Mouse (Mus musculus) 3T3-L1 (cell line): ENCODE results near the gene Fbxo36.

ENCODE experiments used
- DNase-seq: peaks from one replicate; pipeline ENCODE4 v3.0.0-alpha.2; 2015; ENCODE audit warnings: low read depth, low spot score

The Fbxo36 gene

GRCm38 (mm10) chr1:84859597-84859996 lies 20.0 kb downstream of the Fbxo36 start:
- no peak for DNase-seq

GRCm38 (mm10) chr1:84860360-84861254 lies 21.0 kb downstream of the Fbxo36 start:
- no peak for DNase-seq

DNA sequence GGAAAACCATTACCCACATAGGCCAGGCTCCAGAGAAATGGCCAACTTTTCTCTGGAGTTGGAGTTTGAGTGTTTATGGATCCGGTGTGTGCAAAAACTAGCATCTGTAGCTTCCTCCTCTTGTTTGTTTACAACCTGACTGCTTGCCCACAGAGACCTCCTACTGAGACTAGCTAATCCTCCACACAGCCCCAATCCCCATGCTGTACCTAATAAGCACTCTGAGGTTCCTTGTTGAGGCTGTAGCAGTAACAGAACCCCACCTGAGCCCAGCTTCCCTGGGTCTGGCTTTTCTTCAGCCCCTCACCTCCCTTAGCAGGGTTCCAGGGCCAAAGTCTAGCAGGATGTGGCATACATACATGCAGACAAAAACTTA lies 21.6 kb downstream of the Fbxo36 start:
- no peak for DNase-seq

DNA sequence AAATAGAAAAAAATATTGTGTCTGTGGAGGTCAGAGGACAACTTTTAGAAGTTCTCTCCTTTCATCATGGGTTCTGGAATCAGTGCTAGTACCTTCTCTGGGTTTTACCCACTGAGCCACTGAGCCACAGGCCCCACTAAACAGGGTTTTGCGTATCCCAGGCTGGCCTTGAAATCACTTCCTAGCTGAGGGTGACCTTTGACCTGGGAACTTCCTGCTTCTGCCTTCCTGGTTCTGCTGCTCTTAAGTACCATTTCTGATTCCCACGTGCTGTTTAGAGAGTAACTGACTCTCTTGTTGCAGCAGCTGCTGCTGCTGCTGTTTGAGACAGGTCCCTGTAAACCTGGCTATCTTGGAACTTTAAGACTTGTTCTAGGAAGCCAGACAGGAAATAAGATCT lies 25.0 kb downstream of the Fbxo36 start:
- no peak for DNase-seq

- DNase-seq: no peak
These were observed 26.6 kb downstream of the Fbxo36 start for GRCm38 (mm10) chr1:84866231-84866630.

GRCm38 (mm10) chr1:84866706-84867230 lies 27.1 kb downstream of the Fbxo36 start:
- DNase-seq: no peak

- DNase-seq: no peak
These were observed 28.7 kb downstream of the Fbxo36 start for GRCm38 (mm10) chr1:84868311-84868710.

DNA sequence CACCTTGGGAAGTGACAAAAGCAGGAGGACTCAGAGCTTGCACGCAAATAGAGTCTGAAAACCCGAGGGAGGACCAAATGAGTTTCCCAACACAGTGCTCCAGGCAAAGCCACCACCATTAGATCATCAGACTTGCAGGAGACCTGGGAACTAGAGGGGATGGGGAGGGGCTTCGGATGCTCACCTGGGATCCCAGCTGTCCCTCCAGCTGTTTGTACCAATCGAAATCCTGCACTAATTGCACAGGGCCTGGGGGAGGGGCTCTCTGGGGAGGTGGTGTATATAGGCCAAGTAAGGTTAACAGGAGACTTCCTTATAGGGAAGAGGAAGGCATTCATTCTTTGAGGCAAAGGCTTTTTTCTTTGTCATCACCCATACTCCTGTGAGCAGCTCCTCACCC lies 29.2 kb downstream of the Fbxo36 start:
- no peak for DNase-seq

DNA sequence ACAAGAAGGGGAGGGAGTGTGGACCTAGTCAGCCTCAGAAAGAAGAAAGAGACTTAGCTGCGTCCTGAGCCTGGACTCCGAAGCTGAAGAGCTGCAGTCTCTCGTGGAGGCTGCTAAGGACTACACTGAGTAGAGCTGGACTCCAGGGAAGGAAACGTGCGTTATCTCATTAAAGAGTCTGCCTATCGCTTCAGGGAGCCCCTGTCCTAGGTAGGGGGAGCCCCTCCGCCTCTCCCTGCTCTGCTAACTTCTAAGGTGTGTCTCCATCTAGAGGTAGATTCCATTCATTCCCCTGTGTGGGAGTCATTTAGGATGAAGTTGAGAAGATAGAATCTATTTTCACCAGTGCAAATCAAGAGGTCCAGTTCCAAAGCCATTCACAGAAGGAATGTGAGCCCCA lies 29.9 kb downstream of the Fbxo36 start:
- no peak for DNase-seq

DNA sequence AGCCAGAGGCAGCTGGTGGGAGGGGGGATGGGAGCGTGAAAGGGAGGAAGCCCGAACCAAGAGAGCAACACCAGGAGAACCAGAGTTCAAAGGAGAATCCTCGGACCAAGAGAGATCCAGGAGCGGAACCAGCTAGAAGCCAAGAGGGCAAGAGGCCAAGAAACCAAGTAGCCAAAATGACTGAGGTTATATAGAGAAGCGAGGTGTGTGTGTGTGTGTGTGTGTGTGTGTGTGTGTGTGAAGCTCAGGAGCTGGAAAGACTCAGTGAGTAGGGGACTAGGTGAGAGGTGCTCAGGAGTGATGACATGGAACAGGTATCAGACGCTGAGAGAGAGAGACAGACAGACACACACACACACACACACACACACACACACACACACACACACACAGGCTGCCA lies 31.5 kb downstream of the Fbxo36 start:
- DNase-seq: no peak

GRCm38 (mm10) chr1:84872105-84872504 lies 32.5 kb downstream of the Fbxo36 start:
- DNase-seq: no peak

DNA sequence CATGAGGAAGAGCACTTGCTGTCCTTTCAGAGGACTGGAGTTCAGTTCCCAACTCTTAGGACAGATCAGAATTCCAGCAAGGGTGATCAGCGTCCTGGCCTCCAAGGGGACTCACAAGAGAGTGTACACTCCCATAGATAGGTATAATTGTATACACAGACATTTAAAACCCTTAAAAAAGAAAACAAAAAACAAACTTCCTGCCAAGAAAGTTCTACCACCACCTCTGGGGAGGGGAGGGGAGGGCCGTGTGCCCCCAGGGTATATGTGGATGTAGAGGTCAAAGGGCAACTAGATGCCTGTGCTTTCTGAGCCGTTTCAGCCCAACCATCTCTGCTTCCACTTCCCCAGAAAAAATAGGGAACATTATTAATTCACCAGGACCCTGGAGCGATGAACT lies 33.3 kb downstream of the Fbxo36 start:
- no peak for DNase-seq

- no peak for DNase-seq
These were observed 37.9 kb downstream of the Fbxo36 start for GRCm38 (mm10) chr1:84877590-84877989.

GRCm38 (mm10) chr1:84879571-84880120 lies 40.0 kb downstream of the Fbxo36 start:
- no peak for DNase-seq

- DNase-seq: peak; percentile 95
These were observed 41.8 kb downstream of the Fbxo36 start for GRCm38 (mm10) chr1:84881248-84882065.

- no peak for DNase-seq
These were observed 42.5 kb downstream of the Fbxo36 start for GRCm38 (mm10) chr1:84882066-84882532.

- DNase-seq: no peak
These were observed 43.3 kb downstream of the Fbxo36 start for GRCm38 (mm10) chr1:84882937-84883336.

DNA sequence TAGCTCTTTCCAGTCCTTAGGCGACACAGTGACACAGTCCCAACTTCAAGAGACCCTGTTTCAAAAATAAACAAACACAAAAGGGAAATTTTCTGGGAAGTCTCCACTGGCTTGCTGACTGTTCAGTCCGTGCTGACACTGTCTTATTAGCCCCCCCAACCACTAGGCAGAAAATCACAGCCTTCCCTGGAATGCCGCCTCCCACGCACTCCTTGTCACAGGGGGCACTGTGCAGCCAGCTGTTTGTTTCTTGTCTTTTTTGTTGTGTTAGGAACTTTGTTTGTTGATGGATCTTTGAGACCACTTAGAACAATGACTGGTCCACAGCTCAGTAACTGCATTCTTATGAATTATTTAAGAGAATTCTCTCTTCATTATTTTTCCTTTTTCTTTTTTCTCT lies 44.2 kb downstream of the Fbxo36 start:
- DNase-seq: no peak

DNA sequence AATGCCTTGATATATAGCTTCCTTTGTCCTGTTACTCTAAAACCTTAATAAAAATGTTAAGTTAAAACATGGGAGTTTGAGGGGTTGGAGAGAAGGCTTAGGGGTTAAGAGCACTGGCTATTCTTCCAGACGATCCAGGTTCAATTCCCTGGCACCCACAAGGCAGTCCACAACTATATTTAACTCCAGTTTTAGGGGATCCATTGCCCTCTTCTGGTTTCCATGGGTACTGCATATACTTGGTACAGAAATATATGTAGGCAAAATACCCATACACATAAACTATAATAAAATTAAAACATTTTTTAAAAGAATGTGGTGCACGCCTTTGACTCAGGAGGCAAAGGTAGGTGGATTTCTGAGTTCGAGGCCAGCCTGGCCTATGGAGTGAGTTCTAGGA lies 45.5 kb downstream of the Fbxo36 start:
- DNase-seq: peak; percentile 67

DNA sequence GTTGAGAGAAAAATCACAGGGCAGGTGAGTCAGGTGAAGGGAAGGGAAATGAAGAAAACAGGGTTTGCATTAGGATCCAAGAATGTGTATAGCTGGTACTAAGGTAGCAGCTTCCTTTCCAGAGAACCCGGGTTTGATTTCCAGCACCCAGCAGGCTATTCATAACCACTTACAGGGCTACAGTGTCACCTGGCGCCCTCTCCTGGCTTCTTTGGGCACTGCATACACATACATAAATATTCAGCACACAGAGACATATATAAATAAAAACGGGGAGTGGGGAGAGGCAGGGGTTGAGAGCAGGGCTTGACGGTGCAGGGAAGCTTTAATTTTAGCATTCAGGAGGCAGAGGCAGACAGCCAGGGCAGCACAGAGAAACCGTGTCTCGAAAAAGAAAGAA lies 46.3 kb downstream of the Fbxo36 start:
- DNase-seq: no peak

DNA sequence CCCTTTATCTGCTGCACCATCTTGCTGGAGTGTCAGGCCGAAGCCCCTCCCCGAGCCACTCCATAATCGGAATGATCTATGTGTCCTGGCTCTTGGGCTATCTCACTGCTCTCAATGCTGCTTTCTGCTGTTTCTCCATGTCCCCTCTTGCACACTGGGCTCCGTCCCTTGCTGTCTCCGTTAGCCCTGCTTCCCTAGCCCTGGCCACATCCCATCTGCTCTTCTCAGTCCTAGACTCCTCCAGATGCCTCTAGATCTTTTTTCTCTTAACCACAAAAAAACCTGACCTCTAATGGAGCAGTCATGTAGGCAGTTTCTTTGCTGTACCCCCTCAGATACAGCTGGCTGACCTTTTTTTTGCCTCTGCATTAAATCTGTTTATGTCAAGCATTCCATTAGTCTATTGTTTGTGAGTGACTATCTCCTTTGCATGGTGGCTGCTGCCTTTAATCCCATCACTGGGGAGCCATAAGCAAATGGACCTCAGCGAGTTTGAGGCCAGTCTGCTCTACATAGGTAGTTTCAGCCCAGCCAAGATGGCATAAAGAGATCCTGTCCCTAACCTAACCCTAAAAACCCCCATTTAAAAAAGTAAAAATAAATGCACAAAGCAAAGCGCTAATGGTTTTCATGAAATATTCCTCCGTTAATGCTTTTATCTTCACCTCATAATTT lies 49.8 kb downstream of the Fbxo36 start:
- no peak for DNase-seq

GRCm38 (mm10) chr1:84890005-84890393 lies 50.4 kb downstream of the Fbxo36 start:
- DNase-seq: no peak
